18 mouse cellular contexts compared by ENCODE assay signal in the genomic region with DNA sequence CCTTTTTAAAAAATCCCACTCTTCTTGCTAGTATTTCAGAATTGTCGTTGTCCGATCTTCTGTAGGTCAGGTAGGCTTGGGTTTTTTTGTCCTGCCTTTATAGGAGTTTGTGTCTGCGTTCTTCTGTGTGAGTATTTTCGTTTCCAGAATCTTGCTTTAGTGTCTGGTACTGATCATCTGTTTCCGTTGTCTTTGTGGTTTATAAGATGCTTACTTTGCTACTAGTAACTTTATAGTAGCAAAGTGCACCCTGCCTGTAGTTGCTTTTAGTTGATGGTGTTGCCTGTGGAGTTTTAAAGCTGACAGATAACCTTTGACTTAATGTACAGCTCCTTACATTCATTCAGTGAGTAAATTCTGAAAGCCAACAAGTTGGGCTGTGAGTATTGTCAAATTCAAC.
"Had no signal": no experiment of that assay in that cellular context is flagged by ENCODE, and none has a peak within 500 bp of the region (broad histone marks: within the 10 kb centered on the region; RNA-seq: fewer than 3 reads in every experiment).

No protein-coding gene starts in this region.

- DNase-seq: gastrocnemius, adult 2 months; gastrocnemius, postnatal 10 days; gastrocnemius, postnatal 36 days; heart, adult 11 months; heart, adult 2 months; heart, postnatal 14 days; heart, postnatal 36 days; kidney, adult 11 months; kidney, adult 2 months; kidney, adult 9 months; kidney, postnatal 14 days; kidney, postnatal 36 days; layer of hippocampus, adult 9-11 months; layer of hippocampus, postnatal 36 days; liver; liver, embryonic 13.5 days had no signal

- ATAC-seq: hindbrain, postnatal 0 days; intestine, embryonic 16.5 days had no signal
